Mouse (Mus musculus): ENCODE results near the gene Arpc3.

Arpc3 gene

DNA sequence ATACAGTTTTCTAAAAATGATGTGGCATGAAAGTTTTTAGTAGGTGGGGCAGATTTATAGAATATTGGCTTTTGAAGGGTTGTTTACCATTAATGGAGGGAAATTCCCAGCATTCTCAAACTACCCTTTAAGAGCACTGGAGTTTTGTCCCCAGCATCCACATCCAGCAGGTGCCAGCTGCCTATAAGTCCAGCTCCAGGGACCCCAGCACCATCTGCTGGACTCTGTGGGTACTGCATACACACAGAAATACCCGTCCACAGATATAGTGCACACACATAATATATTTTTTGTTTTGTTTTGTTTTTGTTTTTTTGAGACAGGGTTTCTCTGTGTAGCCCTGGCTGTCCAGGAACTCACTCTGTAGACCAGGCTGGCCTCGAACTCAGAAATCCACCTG is 2.2 kb downstream of the Arpc3 start:
- in situ Hi-C loops (cut with MboI; ENCODE audit: low pct_unique_long_range_greater_than_20kb in 1 of 2, low sequenced_read_pairs in 2 of 2, unreplicated experiment in 1 of 2), result no loop called here

DNA sequence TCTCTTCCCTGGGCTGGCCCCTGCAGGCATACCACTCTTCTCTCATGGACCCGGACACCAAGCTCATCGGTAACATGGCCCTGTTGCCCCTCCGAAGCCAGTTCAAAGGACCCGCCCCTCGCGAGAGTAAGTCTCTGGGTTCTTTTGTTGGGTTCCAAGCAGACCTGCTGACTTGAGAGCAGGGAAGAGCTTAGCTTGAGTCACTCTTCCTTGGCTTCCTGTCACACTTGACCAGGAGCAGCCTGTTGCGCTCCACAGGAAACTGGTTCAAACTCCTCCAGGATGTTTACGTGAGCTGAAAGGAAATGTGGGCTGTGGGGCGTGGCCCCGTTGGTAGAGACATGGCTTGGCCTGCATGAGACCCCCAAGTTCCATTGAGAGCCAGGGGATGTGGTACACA is 5.1 kb downstream of the Arpc3 start:
- in situ Hi-C loops (cut with MboI; ENCODE audit: low pct_unique_long_range_greater_than_20kb in 1 of 2, low sequenced_read_pairs in 2 of 2, unreplicated experiment in 1 of 2), result no loop called here

DNA sequence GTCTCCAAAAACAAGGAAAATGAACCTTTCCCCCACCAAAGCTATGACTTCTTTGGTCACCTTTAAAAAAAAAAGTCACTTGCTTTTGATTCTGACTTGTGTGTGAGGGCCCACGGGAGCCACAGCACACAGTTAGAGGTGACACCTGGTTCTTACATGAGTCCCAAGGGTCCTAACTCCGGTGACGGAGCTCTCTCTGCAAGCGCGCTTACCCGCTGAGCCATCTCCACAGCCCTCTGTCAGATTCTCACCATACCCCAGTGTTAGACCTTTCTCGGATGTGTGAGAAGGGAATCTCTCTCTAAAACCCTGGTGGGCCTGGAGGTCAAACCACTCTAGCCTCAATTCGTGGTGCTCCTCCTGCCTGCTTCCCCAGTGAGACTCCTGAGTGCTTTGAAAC is 5.8 kb downstream of the Arpc3 start:
- in situ Hi-C loops (cut with MboI; ENCODE audit: low pct_unique_long_range_greater_than_20kb in 1 of 2, low sequenced_read_pairs in 2 of 2, unreplicated experiment in 1 of 2), result no loop called here

DNA sequence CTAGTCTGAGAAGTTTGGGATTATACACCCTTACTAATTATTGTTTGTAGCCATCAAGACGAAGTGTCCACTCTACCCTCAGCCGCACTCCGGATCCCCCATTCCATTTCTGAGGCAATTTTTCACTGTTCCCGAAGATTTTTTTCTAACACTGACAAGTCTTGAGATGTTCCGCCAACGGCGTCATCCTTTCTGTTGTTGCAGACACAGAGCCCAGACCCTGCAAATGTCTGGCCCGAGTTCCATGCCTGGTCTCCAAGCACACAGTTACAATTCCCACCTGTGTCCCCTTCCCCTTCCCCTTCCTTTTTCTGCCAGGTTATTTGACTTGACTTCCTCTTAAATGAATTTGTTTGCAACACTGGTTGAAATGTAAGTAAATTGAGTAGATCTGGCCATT is 8.2 kb downstream of the Arpc3 start:
- in situ Hi-C loops (cut with MboI; ENCODE audit: low pct_unique_long_range_greater_than_20kb in 1 of 2, low sequenced_read_pairs in 2 of 2, unreplicated experiment in 1 of 2), result loop anchor here in 1 of 2 experiments (10.0 kb wide), 1 partner anchor 225 kb away; no protein-coding TSS in a partner anchor

GRCm38 (mm10) chr5:122400628-122401302 is 9.1 kb downstream of the Arpc3 start:
- in situ Hi-C loops (cut with MboI; ENCODE audit: low pct_unique_long_range_greater_than_20kb in 1 of 2, low sequenced_read_pairs in 2 of 2, unreplicated experiment in 1 of 2), result loop anchor here in 1 of 2 experiments (10.0 kb wide), 1 partner anchor 224 kb away; no protein-coding TSS in a partner anchor

DNA sequence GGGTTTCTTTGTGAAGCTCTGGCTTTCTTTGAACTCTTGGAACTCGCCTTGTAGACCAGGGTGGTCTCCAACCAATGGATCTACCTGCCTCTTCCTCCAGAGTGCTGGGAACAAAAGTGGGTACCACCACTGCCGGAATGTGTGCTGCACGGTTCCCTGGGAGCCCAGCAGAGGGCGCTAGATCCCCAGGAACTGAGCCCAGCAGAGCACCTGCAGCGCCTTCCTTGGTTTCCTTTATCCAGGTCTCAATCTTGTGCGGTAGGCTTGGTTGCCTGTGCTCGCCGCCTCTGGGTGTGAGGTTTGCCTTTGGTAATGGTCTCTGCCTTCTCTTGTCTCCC is 9.6 kb downstream of the Arpc3 start:
- in situ Hi-C loops (cut with MboI; ENCODE audit: low pct_unique_long_range_greater_than_20kb in 1 of 2, low sequenced_read_pairs in 2 of 2, unreplicated experiment in 1 of 2), result loop anchor here in 1 of 2 experiments (10.0 kb wide), 1 partner anchor 224 kb away; no protein-coding TSS in a partner anchor

- in situ Hi-C loops (cut with MboI; ENCODE audit: low pct_unique_long_range_greater_than_20kb in 1 of 2, low sequenced_read_pairs in 2 of 2, unreplicated experiment in 1 of 2), result loop anchor here in 1 of 2 experiments (10.0 kb wide), 1 partner anchor 223 kb away; no protein-coding TSS in a partner anchor
These were observed 10.5 kb downstream of the Arpc3 start for GRCm38 (mm10) chr5:122402160-122402559.

- in situ Hi-C loops (cut with MboI; ENCODE audit: low pct_unique_long_range_greater_than_20kb in 1 of 2, low sequenced_read_pairs in 2 of 2, unreplicated experiment in 1 of 2), result loop anchor here in 1 of 2 experiments (10.0 kb wide), 1 partner anchor 222 kb away; no protein-coding TSS in a partner anchor
These were observed 11.1 kb downstream of the Arpc3 start for GRCm38 (mm10) chr5:122402772-122403171.

- in situ Hi-C loops (cut with MboI; ENCODE audit: low pct_unique_long_range_greater_than_20kb in 1 of 2, low sequenced_read_pairs in 2 of 2, unreplicated experiment in 1 of 2), result loop anchor here in 1 of 2 experiments (10.0 kb wide), 1 partner anchor 221 kb away; no protein-coding TSS in a partner anchor
These were observed 11.7 kb downstream of the Arpc3 start for GRCm38 (mm10) chr5:122403362-122403761.

GRCm38 (mm10) chr5:122405537-122405936 is 13.9 kb downstream of the Arpc3 start:
- in situ Hi-C loops (cut with MboI; ENCODE audit: low pct_unique_long_range_greater_than_20kb in 1 of 2, low sequenced_read_pairs in 2 of 2, unreplicated experiment in 1 of 2), result loop anchor here in 1 of 2 experiments (10.0 kb wide), 1 partner anchor 219 kb away; no protein-coding TSS in a partner anchor

DNA sequence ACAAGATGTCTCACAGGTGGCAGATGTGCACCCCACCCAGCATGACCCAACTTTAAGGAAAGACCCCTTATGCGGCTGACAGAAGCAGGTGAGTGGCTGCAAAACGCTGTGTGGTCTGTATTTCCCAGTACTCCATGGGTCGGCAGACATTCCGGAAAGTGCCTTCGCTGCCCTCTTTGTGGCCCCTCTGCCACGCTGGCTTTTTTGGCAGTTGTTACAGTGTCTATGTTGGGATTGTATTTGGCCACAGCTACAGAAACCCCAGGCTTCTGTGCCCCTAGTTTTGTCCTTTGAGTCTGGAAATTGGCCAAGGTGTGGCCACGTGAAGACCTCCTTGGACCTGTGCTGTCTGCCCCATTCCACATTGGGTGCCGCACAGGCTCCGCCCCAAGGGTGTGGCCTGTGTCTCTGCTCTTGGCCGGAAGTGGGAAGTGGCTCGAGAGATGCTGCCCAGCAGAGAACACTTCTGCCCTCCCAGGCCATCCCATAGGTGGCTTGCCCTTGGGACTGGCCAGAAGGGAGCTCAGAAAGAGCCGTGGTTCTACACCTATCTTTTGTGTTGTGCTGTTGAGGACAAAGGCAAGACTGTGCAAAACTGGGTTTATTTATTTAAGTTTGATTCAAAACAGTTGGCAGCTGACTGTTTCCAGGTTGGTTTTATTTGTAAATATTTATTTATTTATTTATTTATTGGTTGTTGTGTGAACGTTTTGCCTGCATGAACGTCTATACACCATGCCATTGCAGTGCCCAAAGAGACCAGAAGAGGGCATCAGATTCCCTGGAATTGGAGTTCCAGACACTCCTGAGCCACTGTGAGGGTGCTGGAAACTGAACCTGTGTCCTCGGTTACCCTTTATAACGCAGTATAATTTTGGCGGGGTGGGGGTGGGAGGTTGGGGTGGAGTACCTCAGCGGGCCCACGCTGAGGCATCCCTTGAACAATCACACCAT is 18.3 kb downstream of the Arpc3 start:
- in situ Hi-C loops (cut with MboI; ENCODE audit: low pct_unique_long_range_greater_than_20kb in 1 of 2, low sequenced_read_pairs in 2 of 2, unreplicated experiment in 1 of 2), result loop anchor here in 1 of 2 experiments (10.0 kb wide), 1 partner anchor 215 kb away; no protein-coding TSS in a partner anchor

GRCm38 (mm10) chr5:122411892-122412291 is 20.2 kb downstream of the Arpc3 start:
- in situ Hi-C loops (cut with MboI; ENCODE audit: low pct_unique_long_range_greater_than_20kb in 1 of 2, low sequenced_read_pairs in 2 of 2, unreplicated experiment in 1 of 2), result no loop called here

DNA sequence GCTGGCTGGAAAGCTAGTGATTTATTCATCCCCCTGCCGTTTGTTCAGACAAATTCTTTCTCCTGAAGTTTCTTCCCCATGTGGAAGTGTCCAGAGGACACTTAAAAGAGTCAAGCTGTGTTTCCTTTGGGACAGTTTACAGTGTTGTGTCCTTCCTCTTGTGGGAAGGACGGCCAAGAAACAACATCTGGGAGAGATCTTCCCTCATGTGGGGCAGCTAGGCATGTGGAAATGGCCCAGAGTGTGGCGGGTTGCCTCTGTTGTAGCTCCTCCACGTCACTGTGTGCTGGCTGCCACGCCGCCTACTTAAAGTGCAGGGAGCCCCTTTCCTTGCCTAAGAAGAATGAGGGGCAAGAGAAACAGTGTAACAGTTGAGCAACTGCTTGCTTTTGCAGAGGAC is 21.1 kb downstream of the Arpc3 start:
- in situ Hi-C loops (cut with MboI; ENCODE audit: low pct_unique_long_range_greater_than_20kb in 1 of 2, low sequenced_read_pairs in 2 of 2, unreplicated experiment in 1 of 2), result no loop called here

DNA sequence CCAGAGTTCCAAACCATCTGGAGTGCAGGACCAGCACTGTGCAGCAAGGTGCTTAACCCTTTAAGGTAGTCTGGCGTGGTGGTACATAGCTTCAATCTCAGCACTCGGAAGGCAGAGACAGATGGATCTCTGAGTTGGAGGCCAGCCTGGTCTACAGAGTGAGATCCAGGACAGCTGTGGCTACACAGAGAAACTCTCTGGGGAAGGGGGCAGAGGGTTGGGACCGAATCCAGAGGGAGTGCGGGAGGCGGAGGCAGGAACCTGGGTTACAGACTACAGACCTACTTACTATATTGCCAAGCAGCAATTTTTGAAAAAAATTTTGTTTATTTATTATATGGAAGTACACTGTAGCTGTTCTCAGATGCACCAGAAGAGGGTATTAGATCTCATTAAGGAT is 22.7 kb downstream of the Arpc3 start:
- in situ Hi-C loops (cut with MboI; ENCODE audit: low pct_unique_long_range_greater_than_20kb in 1 of 2, low sequenced_read_pairs in 2 of 2, unreplicated experiment in 1 of 2), result no loop called here

GRCm38 (mm10) chr5:122415465-122415864 is 23.8 kb downstream of the Arpc3 start:
- in situ Hi-C loops (cut with MboI; ENCODE audit: low pct_unique_long_range_greater_than_20kb in 1 of 2, low sequenced_read_pairs in 2 of 2, unreplicated experiment in 1 of 2), result no loop called here

GRCm38 (mm10) chr5:122420676-122421075 is 29.0 kb downstream of the Arpc3 start:
- in situ Hi-C loops (cut with MboI; ENCODE audit: low pct_unique_long_range_greater_than_20kb in 1 of 2, low sequenced_read_pairs in 2 of 2, unreplicated experiment in 1 of 2), result loop anchor here in 1 of 2 experiments (10.0 kb wide), 1 partner anchor 204 kb away; no protein-coding TSS in a partner anchor

GRCm38 (mm10) chr5:122421271-122422068 is 29.8 kb downstream of the Arpc3 start, which contains the start of gene Anapc7:
Gene Anapc7, plus strand, starts transcription at chr5:122421693.
- in situ Hi-C loops (cut with MboI; ENCODE audit: low pct_unique_long_range_greater_than_20kb in 1 of 2, low sequenced_read_pairs in 2 of 2, unreplicated experiment in 1 of 2), result loop anchor here in 1 of 2 experiments (10.0 kb wide), 1 partner anchor 203 kb away; no protein-coding TSS in a partner anchor
